Mouse (Mus musculus): ENCODE measurements at regions not wholly inside any gene's neighbourhood (a gene's known extent, or its start where the extent isn't known, plus 50 kb on each side); places are given as distances from the start of the nearest gene placed in this dataset.

- peaks cover 72% of the 10 kb centered on the region for H3K4me1 ChIP-seq
- no peak for DNase-seq (ENCODE audit: low spot score)
- no peak overlapping the region for H3K27ac ChIP-seq (replicated peaks)
- H3K36me3 ChIP-seq, result no peaks in the 10 kb centered on the region
- H3K4me3 ChIP-seq, result peak overlapping the region; percentile 71
- H3K9me3 ChIP-seq (replicated peaks), result no peaks in the 10 kb centered on the region
- 6% methylated on average over 9 of the region's 9 CpGs for WGBS
- peaks cover 51% of the 10 kb centered on the region for H3K27me3 ChIP-seq (ENCODE audit: low read depth, poor library complexity, severe bottlenecking)
These were observed 264.0 kb downstream of the Zfp704 start for GRCm38 (mm10) chr3:9345885-9346284.

- WGBS, result 2% methylated on average over 4 of the region's 4 CpGs
- DNase-seq (ENCODE audit: low spot score), result peak; percentile 46
- H3K27me3 ChIP-seq (ENCODE audit: low read depth, poor library complexity, severe bottlenecking), result peaks cover 52% of the 10 kb centered on the region
- H3K4me3 ChIP-seq, result peak overlapping the region; percentile 21; the same call in 1 of the 2 replicates
- no peaks in the 10 kb centered on the region for H3K36me3 ChIP-seq
- peak overlapping the region; percentile 75 for H3K27ac ChIP-seq (replicated peaks)
- peaks cover 73% of the 10 kb centered on the region for H3K4me1 ChIP-seq
- H3K9me3 ChIP-seq (replicated peaks), result no peaks in the 10 kb centered on the region
These were observed 266.3 kb downstream of the Zfp704 start for GRCm38 (mm10) chr3:9343586-9343985.

- Histone ChIP-seq H3K27me3 (ENCODE audit: low read depth, poor library complexity, severe bottlenecking) (peaks cover 47% of the 10 kb centered on the region), H3K4me3 (no peak overlapping the region), H3K27ac (replicated peaks) (no peak overlapping the region), H3K36me3 (no peaks in the 10 kb centered on the region), H3K4me1 (peaks cover 59% of the 10 kb centered on the region), H3K9me3 (replicated peaks) (no peaks in the 10 kb centered on the region)
- WGBS, result 85% methylated on average over 3 of the region's 3 CpGs
- DNase-seq (ENCODE audit: low spot score), result no peak
These were observed 267.7 kb downstream of the Zfp704 start for GRCm38 (mm10) chr3:9342167-9342566.

- peaks cover 50% of the 10 kb centered on the region for H3K27me3 ChIP-seq (ENCODE audit: low read depth, poor library complexity, severe bottlenecking)
These were observed 268.2 kb downstream of the Zfp704 start for GRCm38 (mm10) chr3:9341657-9342056.

GRCm38 (mm10) chr3:9341244-9341643 is 268.6 kb downstream of the Zfp704 start:
- Histone ChIP-seq H3K27me3 (ENCODE audit: low read depth, poor library complexity, severe bottlenecking) (peaks cover 52% of the 10 kb centered on the region), H3K27ac (replicated peaks) (no peak overlapping the region), H3K36me3 (no peaks in the 10 kb centered on the region), H3K4me1 (peaks cover 50% of the 10 kb centered on the region), H3K9me3 (replicated peaks) (no peaks in the 10 kb centered on the region), H3K4me3 (peak overlapping the region; percentile 48; the same call in 1 of the 2 replicates)
- WGBS, result 22% methylated on average over 4 of the region's 4 CpGs
- no peak for DNase-seq (ENCODE audit: low spot score)

More at GRCm38 (mm10) chr3:9341657-9342056, 268.2 kb downstream of the Zfp704 start:
- Histone ChIP-seq H3K27ac (replicated peaks) (no peak overlapping the region), H3K9me3 (replicated peaks) (no peaks in the 10 kb centered on the region), H3K4me1 (peaks cover 54% of the 10 kb centered on the region), H3K36me3 (no peaks in the 10 kb centered on the region), H3K4me3 (no peak overlapping the region)
- WGBS, result 54% methylated on average over 5 of the region's 5 CpGs
- no peak for DNase-seq (ENCODE audit: low spot score)

GRCm38 (mm10) chr3:9340788-9341187 is 269.1 kb downstream of the Zfp704 start:
- Histone ChIP-seq H3K27me3 (ENCODE audit: low read depth, poor library complexity, severe bottlenecking) (peaks cover 52% of the 10 kb centered on the region), H3K4me3 (peak overlapping the region; percentile 48), H3K4me1 (peaks cover 50% of the 10 kb centered on the region), H3K9me3 (replicated peaks) (no peaks in the 10 kb centered on the region), H3K27ac (replicated peaks) (peak overlapping the region; percentile 65), H3K36me3 (no peaks in the 10 kb centered on the region)
- WGBS, result 3% methylated on average over 15 of the region's 15 CpGs
- peak; percentile 69 for DNase-seq (ENCODE audit: low spot score)

- Histone ChIP-seq H3K27me3 (ENCODE audit: low read depth, poor library complexity, severe bottlenecking) (peaks cover 52% of the 10 kb centered on the region), H3K36me3 (no peaks in the 10 kb centered on the region), H3K9me3 (replicated peaks) (no peaks in the 10 kb centered on the region), H3K4me1 (peaks cover 52% of the 10 kb centered on the region), H3K4me3 (peak overlapping the region; percentile 48), H3K27ac (replicated peaks) (peak overlapping the region; percentile 65; the same call in 1 of the 2 replicates)
- DNase-seq (ENCODE audit: low spot score), result no peak
- WGBS, result 28% methylated on average over 4 of the region's 4 CpGs
These were observed 269.5 kb downstream of the Zfp704 start for GRCm38 (mm10) chr3:9340344-9340743.

- Histone ChIP-seq H3K4me1 (peaks cover 59% of the 10 kb centered on the region), H3K9me3 (replicated peaks) (no peaks in the 10 kb centered on the region), H3K27me3 (ENCODE audit: low read depth, poor library complexity, severe bottlenecking) (peaks cover 47% of the 10 kb centered on the region), H3K4me3 (no peak overlapping the region), H3K36me3 (no peaks in the 10 kb centered on the region), H3K27ac (replicated peaks) (no peak overlapping the region)
- DNase-seq (ENCODE audit: low spot score), result no peak
- WGBS, result 69% methylated on average over 4 of the region's 4 CpGs
These were observed 270.2 kb downstream of the Zfp704 start for GRCm38 (mm10) chr3:9339669-9340068.

- Histone ChIP-seq H3K36me3 (no peaks in the 10 kb centered on the region), H3K27ac (replicated peaks) (no peak overlapping the region), H3K4me1 (peaks cover 34% of the 10 kb centered on the region), H3K4me3 (no peak overlapping the region), H3K27me3 (ENCODE audit: low read depth, poor library complexity, severe bottlenecking) (peaks cover 51% of the 10 kb centered on the region), H3K9me3 (replicated peaks) (no peaks in the 10 kb centered on the region)
- 45% methylated on average over 4 of the region's 4 CpGs for WGBS
- no peak for DNase-seq (ENCODE audit: low spot score)
These were observed 274.3 kb downstream of the Zfp704 start for GRCm38 (mm10) chr3:9335580-9335979.

Measured in midbrain, embryonic 10.5 days (tissue).